10 mouse cellular contexts compared by ENCODE assay signal in the genomic region with DNA sequence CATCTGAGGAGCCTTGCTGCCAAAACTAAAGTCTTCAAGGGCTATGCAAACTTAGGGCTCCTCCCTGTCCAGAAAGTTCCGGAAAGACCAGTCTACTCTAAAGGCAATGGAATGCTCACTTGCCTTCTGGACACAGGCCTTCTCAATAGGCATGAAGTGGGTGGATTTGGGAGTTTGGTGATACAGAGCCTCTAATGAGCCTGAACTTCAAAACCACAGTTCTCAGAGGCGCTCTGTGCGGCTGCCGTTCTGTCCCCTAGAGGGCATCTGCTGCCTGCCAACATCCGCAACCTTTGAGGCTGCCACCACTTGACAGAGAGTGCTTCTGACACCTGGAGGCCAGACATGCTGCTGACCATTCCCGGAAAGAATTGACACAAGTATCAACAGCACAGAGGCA. TPM values are rescaled to one million over a fixed set of nuclear protein-coding genes. Genes with fewer than 3 reads are reported as not detected.
A peak's percentile ranks its signal among the peaks of the same experiment; 100 is the strongest.
DNase-seq lines count a peak whose midpoint lies in the region; ATAC-seq lines count a peak whose summit lies in the region.
"Had no signal": no experiment of that assay in that cellular context is flagged by ENCODE, and none has a peak within 500 bp of the region (broad histone marks: within the 10 kb centered on the region; RNA-seq: fewer than 3 reads in every experiment).

No protein-coding gene starts in this region.

- H3K4me3 ChIP-seq in forebrain, embryonic 14.5 days (ENCODE audit: low read depth, low read length), result no peak overlapping the region
- no peak overlapping the region for H3K4me3 ChIP-seq in forebrain, embryonic 13.5 days
- H3K4me3 ChIP-seq: limb, embryonic 12.5 days had no signal

- H3K36me3 ChIP-seq in forebrain, embryonic 14.5 days (ENCODE audit: control insufficient read depth, insufficient read depth, low read length), result no peaks in the 10 kb centered on the region
- H3K36me3 ChIP-seq in forebrain, embryonic 13.5 days (ENCODE audit: poor library complexity, severe bottlenecking), result no peaks in the 10 kb centered on the region
- H3K36me3 ChIP-seq: G1E; limb, embryonic 12.5 days had no signal

- H3K27me3 ChIP-seq in forebrain, embryonic 14.5 days (replicated peaks; ENCODE audit: control insufficient read depth, insufficient read depth, low read length), result no peaks in the 10 kb centered on the region
- peaks cover 5% of the 10 kb centered on the region; the same call in 1 of the 2 replicates for H3K27me3 ChIP-seq in forebrain, embryonic 13.5 days

- peaks cover 16% of the 10 kb centered on the region for H3K4me1 ChIP-seq in forebrain, embryonic 14.5 days (ENCODE audit: control insufficient read depth, insufficient read depth, low read length)
- peaks cover 29% of the 10 kb centered on the region for H3K4me1 ChIP-seq in forebrain, embryonic 13.5 days

- peak; percentile 30 for DNase-seq in forebrain, embryonic 14.5 days (ENCODE audit: low spot score)
- DNase-seq in 416B (ENCODE audit: low read depth), result peak; percentile 54
- DNase-seq in embryo, embryonic 10.5 days (ENCODE audit: low spot score), result peak; percentile 42
- peak; percentile 21 for DNase-seq in lung, postnatal 14 days
- DNase-seq in neural tube, embryonic 10.5 days (ENCODE audit: extremely low spot score, low spot score), result no peak
- no peak for DNase-seq in right cerebral cortex, postnatal 36 days (ENCODE audit: low spot score in 2 of 2)
- no peak for DNase-seq in urinary bladder, postnatal 25 days (ENCODE audit: low spot score)

- no peak overlapping the region for H3K9ac ChIP-seq in forebrain, embryonic 14.5 days (ENCODE audit: low read length)
- no peak overlapping the region for H3K9ac ChIP-seq in forebrain, embryonic 13.5 days
- H3K9ac ChIP-seq: limb, embryonic 12.5 days had no signal

- H3K9me3 ChIP-seq in forebrain, embryonic 14.5 days (replicated peaks; ENCODE audit: control insufficient read depth, low read length), result no peaks in the 10 kb centered on the region
- H3K9me3 ChIP-seq in forebrain, embryonic 13.5 days (replicated peaks), result 0 out of 2 replicates have a peak, but pooled peaks cover 3% of the 10 kb centered on the region

- peak; percentile 6; the same call in 1 of the 2 replicates for ATAC-seq in forebrain, embryonic 14.5 days
- ATAC-seq in forebrain, embryonic 13.5 days, result no peak

- H3K4me2 ChIP-seq in forebrain, embryonic 14.5 days (ENCODE audit: low read length), result no peak overlapping the region
- H3K4me2 ChIP-seq in forebrain, embryonic 13.5 days, result no peak overlapping the region
- H3K4me2 ChIP-seq: limb, embryonic 12.5 days had no signal

- 28% methylated on average over 6 of the region's 6 CpGs for WGBS in forebrain, embryonic 14.5 days
- 33% methylated on average over 6 of the region's 6 CpGs for WGBS in forebrain, embryonic 13.5 days

- no peak overlapping the region for H3K27ac ChIP-seq in forebrain, embryonic 14.5 days (ENCODE audit: low read depth, low read length)
- H3K27ac ChIP-seq in forebrain, embryonic 13.5 days, result no peak overlapping the region
- H3K27ac ChIP-seq: limb, embryonic 12.5 days had no signal

RNA-seq across cellular contexts. Expression of gene Nrap, which starts 40.5 kb away (rescaled TPM):
- 0.14 and 0.55 TPM in 2 replicates for polyA plus RNA-seq in forebrain, embryonic 14.5 days (2014; fragmentation: Nextera tagmentation; extraction: Ambion mirVana)
- polyA plus RNA-seq in forebrain, embryonic 13.5 days (2015; fragmentation: Nextera tagmentation; extraction: Ambion mirVana), result 0.26 and 0.30 TPM in 2 replicates

RNA-seq across cellular contexts. Expression of gene Casp7, which starts 47.6 kb away (rescaled TPM):
- 13.1 and 17.4 TPM in 2 replicates for polyA plus RNA-seq in forebrain, embryonic 14.5 days (2014; fragmentation: Nextera tagmentation; extraction: Ambion mirVana)
- 13.7 and 18.3 TPM in 2 replicates for polyA plus RNA-seq in forebrain, embryonic 13.5 days (2015; fragmentation: Nextera tagmentation; extraction: Ambion mirVana)

Comparison
In these comparisons a context has a peak if more than half of its experiments do, and no peak if none do; other contexts are left out.
1. DNase-seq: peak in forebrain, embryonic 14.5 days (single experiment), 416B (single experiment), embryo, embryonic 10.5 days (single experiment) and lung, postnatal 14 days (single experiment); none in neural tube, embryonic 10.5 days (single experiment), right cerebral cortex, postnatal 36 days (0 of 2) and urinary bladder, postnatal 25 days (single experiment).